8 mouse cellular contexts compared by ENCODE assay signal in the genomic region with DNA sequence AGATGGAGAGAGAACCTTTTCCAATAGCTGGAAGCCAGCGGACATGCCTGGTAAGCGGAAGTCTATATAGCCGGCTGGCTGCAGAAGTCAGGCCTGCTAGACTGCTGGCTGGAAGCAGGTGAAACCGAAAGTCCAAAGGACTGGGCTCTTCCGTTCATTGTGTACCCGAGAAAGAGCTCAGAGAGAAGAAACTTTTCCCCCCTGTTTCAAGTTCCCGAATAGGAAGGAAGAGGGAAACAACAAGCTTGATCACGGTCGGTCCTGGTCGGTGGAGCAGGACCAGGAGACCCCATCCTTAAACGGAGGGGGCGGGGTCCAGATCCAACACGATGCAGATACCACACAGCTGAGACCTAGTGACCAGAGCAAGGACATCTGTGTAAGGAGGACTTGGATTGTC. TPM values are rescaled to one million over a fixed set of nuclear protein-coding genes. Genes with fewer than 3 reads are reported as not detected.
A peak's percentile ranks its signal among the peaks of the same experiment; 100 is the strongest.
DNase-seq lines count a peak whose midpoint lies in the region; ATAC-seq and TF ChIP-seq lines count a peak whose summit lies in the region.

No protein-coding gene starts in this region.

- ATAC-seq in activated CD4-positive, CD25-positive, alpha-beta regulatory T cell, adult 4 months: peak; percentile 70
- ATAC-seq in intestine, postnatal 0 days: peak; percentile 74
- peak; percentile 46 for ATAC-seq in lung, embryonic 16.5 days (ENCODE audit: low read depth)
- no peak for ATAC-seq in midbrain, postnatal 0 days (ENCODE audit: low FRiP score)

- peak; percentile 49 for DNase-seq in CD4-positive helper T cell, adult 2 months (ENCODE audit: low read depth, low spot score)
- DNase-seq in thymus, postnatal 4 days: peak; percentile 62
- DNase-seq in midbrain, postnatal 0 days (ENCODE audit: low spot score): no peak
- no peak for DNase-seq in cerebellum, adult 9-11 months
- no peak for DNase-seq in urinary bladder, postnatal 25 days (ENCODE audit: low spot score)

- H3K4me2 ChIP-seq in intestine, postnatal 0 days (replicated peaks; ENCODE audit: low read depth): peak overlapping the region; percentile 65
- peak overlapping the region; percentile 60 for H3K4me2 ChIP-seq in lung, embryonic 16.5 days (ENCODE audit: low read depth, low read length)
- H3K4me2 ChIP-seq in midbrain, postnatal 0 days (ENCODE audit: low read depth, low read length, poor library complexity, severe bottlenecking): no peak overlapping the region

- 0 out of 2 replicates have a peak, but pooled peaks cover 2% of the 10 kb centered on the region for H3K9me3 ChIP-seq in intestine, postnatal 0 days (ENCODE audit: control insufficient read depth)
- no peaks in the 10 kb centered on the region for H3K9me3 ChIP-seq in lung, embryonic 16.5 days (ENCODE audit: control insufficient read depth, low read length)
- no peaks in the 10 kb centered on the region for H3K9me3 ChIP-seq in midbrain, postnatal 0 days (ENCODE audit: low read length)

- peak overlapping the region; percentile 28 for H3K4me3 ChIP-seq in intestine, postnatal 0 days (ENCODE audit: low read depth, low read length)
- H3K4me3 ChIP-seq in lung, embryonic 16.5 days (ENCODE audit: low read length): peak overlapping the region; percentile 33
- no peak overlapping the region for H3K4me3 ChIP-seq in midbrain, postnatal 0 days (ENCODE audit: low read depth, low read length)

- H3K9ac ChIP-seq in intestine, postnatal 0 days (ENCODE audit: low read depth, low read length): no peak overlapping the region
- peak overlapping the region; percentile 50 for H3K9ac ChIP-seq in lung, embryonic 16.5 days (ENCODE audit: low read length)
- no peak overlapping the region for H3K9ac ChIP-seq in midbrain, postnatal 0 days (replicated peaks; ENCODE audit: low read length, poor library complexity, severe bottlenecking)

- H3K4me1 ChIP-seq in intestine, postnatal 0 days (replicated peaks; ENCODE audit: control insufficient read depth, insufficient read depth, low read length): no peaks in the 10 kb centered on the region
- peaks cover 17% of the 10 kb centered on the region for H3K4me1 ChIP-seq in lung, embryonic 16.5 days (replicated peaks; ENCODE audit: control insufficient read depth, insufficient read depth, low read length)
- H3K4me1 ChIP-seq in midbrain, postnatal 0 days (ENCODE audit: insufficient read depth, low read length): no peaks in the 10 kb centered on the region

- peak overlapping the region; percentile 77 for H3K27ac ChIP-seq in intestine, postnatal 0 days (ENCODE audit: low read depth, low read length)
- H3K27ac ChIP-seq in lung, embryonic 16.5 days (ENCODE audit: low read length): peak overlapping the region; percentile 78
- H3K27ac ChIP-seq in midbrain, postnatal 0 days (ENCODE audit: low read depth, low read length): no peak overlapping the region

- TF ChIP-seq CTCF in intestine, postnatal 0 days (IDR thresholded peaks at IDR 0.05; ENCODE audit: low read depth): no peak
- no peak for TF ChIP-seq CTCF in midbrain, postnatal 0 days (IDR thresholded peaks at IDR 0.05)

- H3K27me3 ChIP-seq in intestine, postnatal 0 days (replicated peaks; ENCODE audit: control insufficient read depth, insufficient read depth, low read length): no peaks in the 10 kb centered on the region
- H3K27me3 ChIP-seq in lung, embryonic 16.5 days (ENCODE audit: control insufficient read depth, insufficient read depth, low read depth, low read length): no peaks in the 10 kb centered on the region
- H3K27me3 ChIP-seq in midbrain, postnatal 0 days (ENCODE audit: insufficient read depth, low read length): no peaks in the 10 kb centered on the region

- no peaks in the 10 kb centered on the region for H3K36me3 ChIP-seq in intestine, postnatal 0 days (ENCODE audit: control insufficient read depth, insufficient read depth)
- H3K36me3 ChIP-seq in lung, embryonic 16.5 days (ENCODE audit: control insufficient read depth, insufficient read depth, low read length): no peaks in the 10 kb centered on the region
- no peaks in the 10 kb centered on the region for H3K36me3 ChIP-seq in midbrain, postnatal 0 days (ENCODE audit: insufficient read depth, low read length)

- 28% methylated on average over 13 of the region's 13 CpGs for WGBS in intestine, postnatal 0 days
- WGBS in lung, embryonic 16.5 days: 30% methylated on average over 13 of the region's 13 CpGs
- 53% methylated on average over 13 of the region's 13 CpGs for WGBS in midbrain, postnatal 0 days

RNA-seq across cellular contexts. Expression of a gene that starts 9.6 kb away (rescaled TPM):
- polyA plus RNA-seq in activated CD4-positive, CD25-positive, alpha-beta regulatory T cell, adult 4 months (2017; shearing (Covaris generic)): 100 to 1,000 TPM; 393 to 404 TPM
- 34.4 and 37.7 TPM in 2 replicates for polyA plus RNA-seq in intestine, postnatal 0 days (2015; fragmentation: Nextera tagmentation; extraction: Ambion mirVana)
- 134 and 139 TPM in 2 replicates for polyA plus RNA-seq in lung, embryonic 16.5 days (2015; fragmentation: Nextera tagmentation; extraction: Ambion mirVana)
- total RNA-seq in midbrain, postnatal 0 days (2014; rRNA removed): 22.1 and 22.3 TPM in 2 replicates
- polyA plus RNA-seq in midbrain, postnatal 0 days (2015; fragmentation: Nextera tagmentation; extraction: Ambion mirVana): 20.2 and 20.3 TPM in 2 replicates

Comparison
In these comparisons a context has a peak if more than half of its experiments do, and no peak if none do; other contexts are left out.
1. DNase-seq: peak in CD4-positive helper T cell, adult 2 months (single experiment) and thymus, postnatal 4 days (single experiment); none in midbrain, postnatal 0 days (single experiment), cerebellum, adult 9-11 months (single experiment) and urinary bladder, postnatal 25 days (single experiment).